In genomic region chr8:72722769-72723650, GRCm38 (mm10) we compare ENCODE assay signal across 8 mouse cellular contexts. TPM values are rescaled to one million over a fixed set of nuclear protein-coding genes. Genes with fewer than 3 reads are reported as not detected.
DNase-seq lines count a peak whose midpoint lies in the region; ATAC-seq and TF ChIP-seq lines count a peak whose summit lies in the region.

TSS of gene Sin3b (plus strand) at chr8:72723285.

- H3K9me3 ChIP-seq in megakaryocyte, embryonic 14.5 days, result no peaks in the 10 kb centered on the region

- DNase-seq in gastrocnemius, adult 8-10 months (ENCODE audit: low spot score in 2 of 2), result peak; percentile 92 to 93
- peak; percentile 62 for DNase-seq in hindlimb bud, embryonic 11.5 days (ENCODE audit: extremely low spot score, low read depth, low spot score)
- DNase-seq in left cerebral cortex, adult 8-10 months (ENCODE audit: low spot score in 2 of 2), result peak; percentile 85 to 86
- peak; percentile 94 to 95 for DNase-seq in right cerebral cortex, postnatal 10 days (ENCODE audit: low spot score in 2 of 2)
- peak; percentile 97 for DNase-seq in urinary bladder, postnatal 25 days (ENCODE audit: low spot score)

- no peak for TF ChIP-seq CTCF in cortical plate, adult 2 months (IDR thresholded peaks at IDR 0.05; ENCODE audit: extremely low read depth, insufficient read depth, low read length)

- peak; percentile 80 for TF ChIP-seq POLR2A in cortical plate, adult 2 months (IDR thresholded peaks at IDR 0.05; ENCODE audit: extremely low read depth, insufficient read depth, low read length)

- peak within 1 kb of the TSS; percentile 65 for H3K4me3 ChIP-seq in cortical plate, adult 2 months (ENCODE audit: insufficient read depth, low read length)
- H3K4me3 ChIP-seq in megakaryocyte, embryonic 14.5 days (replicated peaks), result peak within 1 kb of the TSS; percentile 98

- H3K27me3 ChIP-seq in megakaryocyte, embryonic 14.5 days (replicated peaks), result no peaks in the 10 kb centered on the region

- ATAC-seq in activated CD4-positive, CD25-positive, alpha-beta regulatory T cell, adult 4 months, result peak; percentile 98

- H3K36me3 ChIP-seq in megakaryocyte, embryonic 14.5 days (replicated peaks; ENCODE audit: low read length), result peaks cover 42% of the 10 kb centered on the region

- H3K27ac ChIP-seq in cortical plate, adult 2 months (ENCODE audit: insufficient read depth, low read length), result no peak within 1 kb of the TSS

- no peaks in the 10 kb centered on the region; the same call in 1 of the 2 replicates for H3K4me1 ChIP-seq in cortical plate, adult 2 months (ENCODE audit: control insufficient read depth, insufficient read depth, low read length)
- H3K4me1 ChIP-seq in megakaryocyte, embryonic 14.5 days, result peaks cover 75% of the 10 kb centered on the region

RNA-seq across cellular contexts. Expression of gene Sin3b, which starts in this region (rescaled TPM):
- 100 to 1,000 TPM; 115 to 120 TPM for polyA plus RNA-seq in activated CD4-positive, CD25-positive, alpha-beta regulatory T cell, adult 4 months (2017; shearing (Covaris generic))
- 114 TPM in 2 replicates for polyA plus RNA-seq in cortical plate, adult 2 months (2012; rRNA removed)
- 10 to 100 TPM; 31.2 to 39.4 (median 33.8) TPM for total RNA-seq in gastrocnemius, adult 8-10 months (2022)
- 100 to 1,000 TPM; 131 to 145 (median 136) TPM for total RNA-seq in left cerebral cortex, adult 8-10 months (2022)
- polyA plus RNA-seq in megakaryocyte, embryonic 14.5 days (2012; ENCODE audit: insufficient read depth, low replicate concordance), result 104 and 124 TPM in 2 replicates
